Mouse (Mus musculus): ENCODE measurements around the gene Agbl3.

The Agbl3 gene

DNA sequence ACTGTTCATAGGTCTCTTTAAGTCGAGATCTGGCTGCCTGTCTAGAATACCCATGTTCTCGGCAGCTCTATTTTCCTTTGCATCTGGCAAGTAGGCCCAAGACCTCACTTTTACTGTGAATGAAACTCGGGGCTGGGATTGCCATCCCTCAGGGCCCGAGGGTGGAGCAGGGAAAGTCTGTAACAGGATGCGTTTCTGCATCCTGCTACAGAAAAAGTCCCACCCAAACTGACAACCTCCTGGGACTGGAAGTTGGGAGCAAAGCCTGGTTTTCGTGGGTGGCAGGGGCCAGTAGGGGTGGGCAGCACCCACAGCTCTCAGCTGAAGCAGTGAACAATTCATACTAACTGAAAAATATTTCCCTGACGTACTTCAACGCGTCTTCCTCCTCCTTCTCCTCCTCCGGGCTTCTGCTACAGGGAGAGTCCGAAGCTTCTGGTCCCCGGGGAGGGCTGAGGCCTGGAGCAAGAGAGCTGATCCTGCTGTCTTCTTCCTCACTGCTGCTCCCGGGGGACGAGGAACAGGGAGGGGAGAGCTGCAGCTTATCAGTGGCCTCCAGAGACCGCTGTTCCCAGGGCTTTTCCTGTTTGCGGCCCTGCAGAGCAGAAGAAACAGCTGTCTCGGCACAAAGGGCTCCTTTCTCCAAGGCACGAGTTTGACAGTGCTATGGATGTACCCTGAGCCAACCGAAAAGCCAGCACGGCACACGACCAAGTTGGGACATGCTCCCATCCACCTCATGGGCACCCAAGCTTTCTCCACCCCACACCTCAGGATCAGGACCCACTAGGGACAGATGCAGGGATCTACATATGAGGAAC, 94.1 kb downstream of the Agbl3 start:
- no peak for DNase-seq (ENCODE audit: low spot score)

DNA sequence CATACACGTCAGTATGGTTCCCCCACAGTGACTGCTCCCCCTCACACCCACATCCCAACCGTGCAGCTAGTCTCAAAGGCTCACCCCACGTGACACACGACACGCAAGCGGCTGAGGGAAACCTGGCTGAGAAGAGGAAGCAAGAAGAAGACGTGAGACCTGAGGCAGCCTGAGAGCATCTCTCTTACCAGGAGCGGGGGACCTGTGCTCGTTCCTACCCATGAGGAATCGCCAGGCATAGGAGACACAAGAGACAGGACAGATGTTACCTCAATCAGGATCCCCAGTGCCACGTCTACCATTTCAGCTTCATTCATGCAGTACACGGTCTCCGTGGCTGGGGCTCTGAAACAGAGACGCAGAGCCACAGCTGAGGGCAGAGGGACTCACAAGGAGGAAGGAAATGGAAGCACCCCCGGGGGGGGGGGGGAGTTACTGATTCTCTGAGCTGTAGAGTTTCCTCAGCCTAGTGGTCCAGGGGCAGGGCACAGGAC, 95.1 kb downstream of the Agbl3 start:
- DNase-seq (ENCODE audit: low spot score), result no peak

DNA sequence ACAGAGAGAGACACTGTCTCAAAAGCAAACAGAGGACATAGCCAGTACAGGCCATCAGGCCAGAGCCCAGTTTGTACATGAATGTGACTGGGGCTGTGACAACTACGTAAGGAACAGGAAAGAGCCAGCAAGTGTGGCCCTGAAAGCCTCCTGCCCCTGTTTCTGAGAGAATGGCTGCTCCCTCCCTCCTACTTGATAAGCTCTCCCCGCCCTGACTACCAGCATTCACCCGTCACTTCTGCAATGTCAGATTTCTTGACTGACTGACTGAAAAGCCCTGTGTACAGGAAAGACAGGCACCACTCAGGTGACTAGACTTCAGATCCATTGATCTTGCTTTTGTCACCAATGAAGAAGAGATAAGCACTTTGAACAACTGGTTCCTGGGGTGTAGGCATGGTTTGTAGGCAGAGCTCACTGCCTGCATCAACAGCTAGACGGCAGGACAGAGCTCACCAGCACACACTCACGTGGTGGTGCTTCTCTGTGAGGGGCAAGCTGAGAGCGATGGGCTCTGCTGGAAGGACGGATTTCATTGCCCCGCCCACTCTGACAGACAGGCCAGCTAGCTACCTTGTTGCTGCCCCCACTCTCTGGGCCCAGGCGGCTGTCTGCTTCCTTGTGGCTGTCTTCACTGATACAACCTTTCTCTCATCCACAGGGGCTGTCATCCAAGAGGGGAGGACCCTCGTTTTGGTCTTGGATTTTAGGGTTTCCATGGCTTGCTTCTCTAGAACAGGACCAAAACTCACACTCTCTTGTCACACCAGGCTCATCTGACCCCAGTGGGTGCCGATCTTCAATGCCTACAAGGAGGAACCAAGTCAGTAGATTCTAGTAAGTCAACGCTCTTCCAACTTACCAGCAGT, 96.0 kb downstream of the Agbl3 start:
- no peak for DNase-seq (ENCODE audit: low spot score)

DNA sequence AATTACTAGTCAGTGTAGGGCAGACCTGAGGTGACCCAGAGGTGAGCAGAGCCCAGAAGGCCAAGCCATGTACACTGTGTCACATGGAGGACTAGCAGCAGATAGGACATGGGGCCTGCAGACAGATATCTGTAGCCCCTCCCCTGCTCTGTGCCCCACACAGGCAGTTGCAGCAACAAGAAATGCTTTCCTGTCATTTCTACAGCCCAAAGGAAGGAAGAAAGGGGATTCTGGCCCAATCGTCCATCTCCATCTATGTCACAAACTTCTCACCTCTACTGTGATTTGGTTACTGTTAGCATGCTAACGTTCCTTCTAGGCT, 96.6 kb downstream of the Agbl3 start:
- no peak for DNase-seq (ENCODE audit: low spot score)

DNA sequence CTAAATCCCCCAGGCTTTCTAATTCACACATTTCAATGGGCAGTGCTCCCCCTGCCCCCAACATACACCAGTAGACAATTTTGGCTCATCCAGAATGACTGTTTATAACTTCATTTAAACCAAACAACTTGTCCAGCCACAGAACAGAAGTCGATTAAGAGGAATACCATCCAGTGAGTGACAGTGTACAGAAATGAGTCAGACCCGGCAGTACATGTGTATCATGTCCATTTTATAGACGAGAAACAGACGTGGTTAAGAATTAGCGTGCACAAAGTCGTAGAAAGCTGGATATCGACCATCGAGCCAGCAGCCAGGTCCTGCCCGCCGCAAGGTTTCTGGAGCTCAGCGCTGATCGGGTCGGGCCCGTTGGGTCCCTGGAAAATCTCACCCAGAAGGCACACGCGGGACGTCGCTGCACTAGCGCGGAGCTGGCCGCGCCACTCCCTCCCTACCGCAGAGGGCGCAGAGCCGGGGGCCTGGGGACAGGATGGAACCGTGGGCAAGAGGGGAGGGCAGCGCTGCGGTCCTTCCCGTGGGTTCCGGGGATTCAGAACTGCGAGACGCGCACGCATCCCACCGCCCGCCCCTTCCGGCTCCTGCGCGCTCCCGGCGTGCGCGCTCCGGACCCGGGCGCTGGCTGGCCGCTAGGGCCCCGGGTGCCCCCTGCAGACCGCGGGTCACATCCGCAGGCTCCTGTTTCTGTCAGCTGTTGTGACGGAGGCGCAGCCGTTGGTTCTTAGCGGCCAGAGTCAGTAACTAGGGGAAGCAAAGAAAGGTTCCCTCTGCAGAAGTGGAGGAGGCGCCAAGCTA, 97.5 kb downstream of the Agbl3 start, which contains the start of gene Cyren:
Gene Cyren, minus strand, starts transcription at position 552 of the 813 bp plus-strand sequence.
- peak; percentile 91 for DNase-seq (ENCODE audit: low spot score)

DNA sequence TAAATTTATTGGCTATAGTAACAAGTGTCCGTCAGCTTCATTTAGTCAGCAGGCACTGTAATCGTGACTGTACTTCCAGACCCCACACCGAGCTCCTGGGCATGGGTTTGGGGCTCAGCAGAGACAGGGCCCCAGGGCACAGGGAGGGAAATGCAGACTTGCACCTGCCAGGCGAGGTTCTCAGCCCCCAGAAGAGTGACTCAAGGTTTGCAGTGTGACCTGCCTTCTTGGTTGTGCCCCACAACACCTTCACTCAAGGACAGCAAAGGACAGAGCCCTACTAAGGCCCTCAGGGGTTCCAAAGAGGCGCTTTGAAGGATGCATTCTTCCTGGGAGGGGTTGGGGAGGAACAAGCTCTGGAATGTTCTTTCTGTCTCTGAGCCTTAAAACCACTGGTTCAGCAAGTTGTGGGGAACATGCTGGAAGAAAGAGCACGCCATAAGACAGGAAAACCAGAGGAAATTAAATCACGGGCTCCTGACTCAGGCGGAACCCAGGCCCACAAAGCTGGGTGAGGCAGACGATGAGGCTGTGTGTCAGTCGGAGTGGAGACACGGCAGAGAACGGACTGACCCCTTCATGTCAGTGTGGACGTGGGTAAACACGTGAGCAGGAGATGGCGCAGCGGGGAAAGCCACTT, 99.0 kb downstream of the Agbl3 start:
- DNase-seq (ENCODE audit: low spot score), result no peak

DNA sequence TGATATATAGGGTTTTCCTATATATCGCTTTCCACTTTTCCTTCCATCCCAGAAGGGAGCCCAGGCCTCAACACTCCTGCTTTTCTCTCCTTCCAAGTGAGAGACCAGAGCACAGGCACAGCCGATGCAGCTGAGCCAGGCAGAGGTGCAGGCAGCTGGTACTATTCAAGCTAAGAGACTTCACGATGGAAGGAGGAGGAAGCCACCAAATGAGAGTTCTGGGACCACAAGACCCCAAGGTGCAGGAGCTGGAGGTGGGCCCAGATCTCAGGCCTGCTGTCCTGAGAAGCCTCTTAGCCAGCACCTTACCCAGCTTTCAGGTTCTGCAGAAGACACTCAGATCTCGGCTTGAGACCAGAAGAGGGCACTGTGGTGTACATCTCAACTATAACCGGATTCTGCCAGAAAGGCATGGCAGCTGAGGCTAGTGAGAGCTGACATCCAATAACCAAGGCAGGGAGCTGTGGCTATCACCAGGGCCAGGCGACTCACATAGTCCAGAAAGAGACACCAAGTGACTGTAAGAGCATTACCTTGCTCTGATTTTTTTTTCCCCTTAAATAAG, 99.8 kb downstream of the Agbl3 start:
- no peak for DNase-seq (ENCODE audit: low spot score)

DNA sequence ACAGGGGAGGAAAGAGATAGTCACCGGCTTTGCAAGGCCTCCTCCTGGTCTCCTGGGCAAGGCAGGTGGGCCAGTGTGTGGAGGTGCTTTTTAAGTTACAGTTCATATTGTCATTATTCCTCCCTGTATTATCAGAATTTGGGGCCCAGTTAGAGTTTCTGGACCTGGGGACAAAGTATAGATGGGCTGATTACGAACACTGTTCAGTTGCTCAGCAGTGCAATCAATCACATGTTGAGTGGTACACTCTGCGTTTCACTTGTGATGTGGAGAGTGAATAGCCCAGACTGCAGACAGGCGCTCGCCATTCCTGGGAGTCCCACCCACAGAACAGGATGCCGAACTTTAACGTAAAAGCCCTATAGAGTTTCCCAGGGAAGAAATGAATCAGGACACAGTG, 104.5 kb downstream of the Agbl3 start:
- no peak for DNase-seq (ENCODE audit: low spot score)

DNA sequence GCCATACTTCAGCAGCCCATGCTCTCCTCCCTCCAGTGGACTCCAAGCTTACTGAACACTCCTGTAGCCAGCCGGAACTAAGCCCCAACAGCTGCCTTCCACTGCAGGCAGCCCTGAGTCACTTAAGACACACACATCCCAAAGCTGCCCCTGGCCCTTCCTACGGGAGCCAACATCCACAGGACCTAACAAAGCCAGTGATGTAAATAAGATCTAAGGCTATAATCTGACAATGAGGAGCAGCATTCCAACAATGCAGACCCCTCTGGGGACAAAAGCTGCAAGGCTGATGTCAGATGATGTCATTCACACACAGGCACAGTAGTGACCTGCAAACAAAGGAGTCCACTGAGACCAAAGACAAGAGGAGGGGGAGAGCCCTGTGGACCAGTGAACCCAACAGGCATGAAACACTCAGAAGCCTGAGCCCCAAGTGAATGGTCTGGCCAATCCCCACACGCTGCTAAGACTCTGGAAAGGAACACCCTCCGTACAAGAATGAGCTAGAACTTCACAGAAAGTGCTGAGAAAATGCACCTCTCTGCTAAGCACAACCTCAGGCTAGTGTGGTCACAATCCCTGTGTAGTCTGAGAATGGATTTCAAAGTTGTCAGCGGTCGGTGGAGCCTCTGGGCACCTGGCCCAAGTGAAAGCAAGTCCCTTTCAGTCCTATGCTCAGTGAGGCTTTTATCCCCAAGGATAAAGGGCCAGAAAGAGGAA, 107.1 kb downstream of the Agbl3 start:
- no peak for DNase-seq (ENCODE audit: low spot score)

DNA sequence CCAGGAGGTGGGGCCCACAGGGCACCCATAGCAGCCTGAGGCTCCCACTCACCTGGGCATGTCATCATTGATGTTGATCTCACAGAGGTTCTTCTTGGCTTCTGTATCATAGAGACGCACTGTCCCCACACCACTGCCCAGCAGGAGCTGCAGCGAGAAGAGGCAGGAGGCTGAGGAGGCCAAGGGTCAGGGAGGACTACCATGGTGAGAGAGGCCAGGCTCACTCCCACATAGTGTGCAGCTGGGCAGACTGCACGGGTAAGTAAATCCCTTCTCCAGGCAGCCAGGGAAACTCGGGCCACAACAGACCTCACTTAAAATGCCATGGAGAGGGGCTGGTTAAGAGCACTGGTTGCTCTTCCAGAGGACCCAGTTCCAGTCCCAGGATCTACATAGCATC, 109.0 kb downstream of the Agbl3 start:
- no peak for DNase-seq (ENCODE audit: low spot score)

DNA sequence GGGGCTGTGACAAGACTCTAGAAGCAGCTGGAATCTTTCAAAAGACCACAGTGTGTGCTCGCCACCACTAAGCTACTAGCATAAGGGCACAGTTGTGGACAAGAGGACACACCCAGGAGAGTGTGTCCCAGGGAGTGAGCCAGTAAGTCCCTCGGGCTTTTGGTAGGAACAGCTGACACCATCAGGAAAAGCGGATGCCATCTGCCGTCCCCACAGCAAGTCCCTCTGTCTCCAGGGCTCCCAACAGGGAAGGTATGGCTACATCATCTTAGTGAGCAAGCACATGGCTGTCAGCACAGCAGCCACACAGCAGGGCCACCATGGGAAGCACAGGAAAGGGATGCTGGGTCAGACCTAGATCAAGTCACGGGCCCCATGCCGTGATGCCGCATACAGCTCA, 115.3 kb downstream of the Agbl3 start:
- DNase-seq (ENCODE audit: low spot score), result no peak

DNA sequence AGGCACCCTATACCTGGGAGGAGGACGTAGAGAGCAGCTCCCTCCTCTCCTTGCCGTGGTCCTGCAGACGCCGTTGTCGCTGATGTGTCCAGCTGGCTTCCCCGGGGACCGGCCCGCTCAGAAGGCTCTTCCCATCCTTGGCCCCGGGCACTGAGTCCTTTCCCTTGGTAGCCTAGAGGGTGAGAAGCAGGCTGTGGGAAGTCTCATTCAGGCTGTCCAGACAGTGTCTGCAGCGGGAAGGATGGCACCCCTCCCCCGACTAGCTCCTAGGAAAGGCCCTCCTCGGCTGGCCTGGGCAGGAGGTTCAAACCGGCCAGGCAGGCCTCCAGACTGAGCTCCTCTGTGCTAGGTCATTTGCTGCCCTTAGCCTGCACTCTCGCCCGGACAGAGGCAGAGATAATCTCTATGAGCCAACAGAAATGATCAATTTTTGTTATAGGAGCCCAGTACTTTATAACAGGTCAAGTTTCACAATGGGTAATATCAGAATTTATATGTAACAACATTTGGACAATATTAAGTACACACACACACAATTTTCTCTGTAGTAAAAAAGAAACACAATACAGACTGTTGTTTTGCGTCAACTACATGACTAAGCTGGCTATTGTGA, 116.0 kb downstream of the Agbl3 start:
- DNase-seq (ENCODE audit: low spot score), result no peak

DNA sequence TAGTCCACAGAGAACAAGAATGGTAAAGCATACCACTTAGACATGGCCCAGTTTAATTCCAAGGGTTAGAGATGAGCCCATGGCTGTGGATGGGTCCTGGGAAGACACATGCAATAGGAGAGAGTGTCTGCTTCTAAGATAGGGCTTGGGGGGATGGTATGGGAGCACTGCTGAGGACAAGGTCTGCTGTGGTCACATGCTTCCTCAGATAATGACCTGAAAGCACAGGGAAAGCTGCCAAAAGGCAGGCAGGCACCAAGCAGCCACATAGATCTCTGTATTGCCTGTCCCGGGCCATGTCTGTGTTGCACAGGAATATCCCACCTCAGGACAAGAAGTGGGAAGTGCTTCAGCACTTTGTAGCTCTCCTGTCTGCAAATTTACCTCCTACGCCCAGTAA, 118.9 kb downstream of the Agbl3 start:
- DNase-seq (ENCODE audit: low spot score), result no peak

DNA sequence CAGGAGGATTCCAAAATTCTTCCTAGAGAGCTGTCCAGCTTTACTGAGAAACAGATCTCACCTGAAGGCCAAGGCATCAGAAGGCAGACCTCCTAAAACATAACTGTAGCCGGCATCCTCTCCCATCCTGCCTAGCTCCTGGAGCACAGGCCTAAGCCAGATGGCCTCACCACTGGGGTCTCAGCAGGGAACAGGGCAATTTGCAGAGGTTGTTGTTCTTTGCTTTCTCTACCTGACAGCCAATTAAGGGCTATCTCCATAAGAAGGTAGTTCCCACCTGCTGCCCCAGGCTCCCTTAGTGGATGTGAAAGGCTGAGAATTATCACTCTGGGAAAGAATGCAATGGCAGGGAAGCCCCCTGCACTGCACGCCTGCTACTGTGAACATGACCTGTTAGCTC, 120.8 kb downstream of the Agbl3 start:
- DNase-seq (ENCODE audit: low spot score), result no peak

DNA sequence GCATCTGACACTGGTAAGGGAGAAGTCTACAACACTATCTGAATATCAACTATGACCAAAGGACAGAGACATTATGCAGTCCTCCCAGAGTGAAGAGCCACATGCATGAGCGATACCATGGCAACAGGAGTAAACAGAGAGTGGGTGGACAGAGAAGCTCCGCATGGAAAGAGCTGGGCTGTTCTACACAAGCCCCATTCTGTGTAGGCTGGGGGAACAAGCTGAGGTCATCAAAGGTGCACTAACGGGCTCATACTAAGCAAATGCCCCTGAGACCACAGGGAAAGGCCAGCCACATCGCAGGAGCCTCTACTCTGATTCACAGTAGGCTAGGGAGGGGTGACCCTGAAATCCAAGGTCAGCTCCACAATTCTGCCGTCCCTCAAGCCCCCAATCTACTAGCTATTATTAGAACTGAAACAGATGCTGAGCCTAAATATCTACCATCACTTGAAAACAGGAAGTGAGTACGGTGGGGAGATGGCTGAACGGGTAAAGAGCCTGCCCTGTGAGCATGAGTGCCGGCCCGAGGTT, 121.7 kb downstream of the Agbl3 start:
- DNase-seq (ENCODE audit: low spot score), result no peak

DNA sequence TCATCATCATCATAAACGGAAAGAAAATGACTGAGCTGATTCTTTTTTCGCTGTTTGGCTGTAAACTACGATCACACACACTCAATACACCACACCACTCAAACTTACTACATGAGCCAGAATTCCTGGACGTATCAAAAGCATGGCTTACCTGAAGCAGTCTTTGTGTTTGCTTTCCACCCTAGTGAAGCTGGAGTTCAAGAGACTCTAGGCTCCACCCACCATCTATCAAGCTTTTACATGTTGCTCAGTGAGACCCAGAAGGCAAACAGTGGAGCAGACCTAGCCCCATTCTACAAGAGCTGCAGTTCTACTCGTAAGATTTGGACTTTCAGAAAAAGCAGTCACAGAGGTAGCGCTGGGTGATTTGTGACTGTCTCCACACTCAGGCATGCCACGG, 122.3 kb downstream of the Agbl3 start:
- no peak for DNase-seq (ENCODE audit: low spot score)

DNA sequence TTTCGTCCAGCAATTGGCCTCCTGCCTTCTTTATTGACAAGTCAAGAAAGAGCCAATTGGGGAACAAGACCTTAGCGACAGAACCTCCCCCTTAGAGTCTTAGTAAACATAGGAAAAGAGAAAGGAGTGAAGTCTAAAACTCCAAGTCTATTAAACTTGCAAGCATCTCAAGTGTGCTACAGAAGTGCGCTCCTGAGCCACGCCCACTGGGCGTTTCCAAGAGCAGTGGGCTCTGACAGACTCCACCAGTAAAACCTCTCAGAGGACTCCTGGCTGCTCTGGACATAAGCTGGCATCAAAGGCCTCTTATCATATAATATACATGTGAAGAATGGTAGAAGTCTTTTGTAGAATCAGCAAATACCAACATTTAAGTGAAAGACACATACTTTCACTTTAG, 123.2 kb downstream of the Agbl3 start:
- no peak for DNase-seq (ENCODE audit: low spot score)

DNA sequence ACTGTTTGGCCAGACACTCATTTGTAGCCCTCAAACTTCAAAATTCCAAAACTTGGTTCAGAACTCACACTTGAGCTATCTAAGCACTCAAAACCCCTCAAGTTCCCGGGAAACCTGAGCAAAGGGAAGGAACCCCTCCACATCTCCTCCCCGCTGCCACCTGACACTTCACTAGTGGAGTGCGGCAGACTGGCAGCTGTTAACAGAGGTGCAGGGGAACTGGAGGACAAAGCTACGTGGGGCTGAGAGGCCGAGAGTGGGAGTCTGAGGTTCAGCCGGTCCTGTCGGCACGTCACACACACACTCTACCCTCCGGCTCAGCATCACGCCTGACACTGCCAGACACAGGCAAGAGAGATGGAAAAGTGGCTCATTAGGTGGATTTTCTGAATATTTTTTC, 123.6 kb downstream of the Agbl3 start:
- DNase-seq (ENCODE audit: low spot score), result no peak

DNA sequence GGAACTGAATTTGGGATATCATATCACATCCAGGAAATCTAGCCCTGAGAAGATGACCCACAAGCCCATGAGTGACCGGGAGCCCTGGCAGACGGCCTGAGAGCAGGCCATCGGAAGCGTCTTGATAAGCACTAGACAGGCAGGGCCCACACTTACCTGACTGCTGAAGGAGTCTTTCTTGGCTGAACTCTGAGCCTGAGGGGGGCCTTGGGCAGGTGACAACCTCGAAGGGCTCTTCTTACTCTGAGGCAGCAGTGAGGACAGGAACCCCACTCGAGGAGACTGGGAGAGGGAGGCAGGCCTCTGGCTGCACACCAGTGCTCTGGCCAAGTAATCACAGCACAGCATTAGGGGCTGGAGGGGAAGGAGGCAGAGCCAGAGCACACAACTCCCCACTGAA, 124.1 kb downstream of the Agbl3 start:
- no peak for DNase-seq (ENCODE audit: low spot score)

DNA sequence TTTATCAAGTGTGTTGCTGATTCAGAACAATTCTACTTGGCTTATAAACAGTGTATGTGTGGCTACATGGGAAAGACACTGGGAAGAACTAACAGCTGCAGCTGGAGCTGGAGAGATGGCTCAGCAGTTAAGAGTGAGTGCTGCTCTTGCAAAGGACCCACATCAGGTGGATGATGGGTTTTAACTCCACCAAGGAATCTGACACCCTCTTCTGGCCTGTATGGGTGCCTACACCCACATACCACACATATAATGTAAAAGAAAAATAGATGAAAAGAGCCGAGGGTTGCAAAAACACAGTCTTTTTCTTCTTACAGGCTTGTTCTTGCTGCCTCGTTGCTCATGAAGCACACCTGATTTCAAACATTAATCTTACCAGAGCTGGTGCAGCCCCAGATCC, 125.9 kb downstream of the Agbl3 start:
- DNase-seq (ENCODE audit: low spot score), result no peak

Measured in ovary, postnatal 14 days (tissue).